Mouse (Mus musculus) Muller cell, postnatal 12 days (primary cell): ENCODE measurements at regions not wholly inside any gene's neighbourhood (a gene's known extent, or its start where the extent isn't known, plus 50 kb on each side); places are given as distances from the start of the nearest gene placed in this dataset.

ENCODE experiments used
- DNase-seq: peaks from one replicate; pipeline ENCODE4 v3.0.0-alpha.2; 2015; ENCODE audit errors: inconsistent ontology term

DNA sequence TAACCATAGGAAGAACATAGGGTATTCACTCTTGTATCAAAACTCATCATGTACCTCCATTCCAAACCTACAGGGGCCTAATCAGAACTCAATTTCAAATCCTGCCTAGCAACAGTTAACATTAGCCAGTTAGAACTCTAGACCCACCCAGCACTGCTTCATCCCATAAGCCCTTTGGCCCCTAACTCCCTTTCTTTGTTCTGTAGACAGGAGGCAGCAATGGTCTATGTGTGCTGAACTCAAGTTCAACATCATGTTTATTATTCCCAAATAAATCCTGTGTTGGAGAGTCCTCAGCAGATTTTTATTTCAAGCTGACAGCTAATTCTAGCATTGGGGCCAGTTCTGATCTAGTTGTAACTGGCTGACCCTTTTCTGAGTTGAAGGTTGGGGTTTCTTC, 112.2 kb downstream of the Ipo8 start:
- no peak for DNase-seq

DNA sequence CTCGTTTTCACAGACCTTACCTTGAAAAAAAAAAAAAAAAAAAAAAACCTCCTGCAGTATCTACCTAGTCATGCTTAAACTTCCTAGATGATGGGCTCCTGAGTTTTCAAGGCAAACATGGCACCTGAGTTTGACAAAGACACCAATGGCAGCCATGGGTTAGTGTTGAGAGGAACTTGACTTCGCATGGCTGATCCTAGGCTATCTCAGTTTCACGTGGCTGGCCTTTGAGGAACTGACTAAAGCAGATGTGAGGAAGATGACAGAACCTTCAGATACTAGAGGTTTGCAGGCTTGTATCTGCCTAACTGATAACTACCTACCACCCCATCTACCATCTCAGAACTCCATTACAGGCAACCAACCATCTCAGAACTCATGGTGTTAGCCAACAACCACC, 120.9 kb downstream of the Ipo8 start:
- DNase-seq, result no peak

DNA sequence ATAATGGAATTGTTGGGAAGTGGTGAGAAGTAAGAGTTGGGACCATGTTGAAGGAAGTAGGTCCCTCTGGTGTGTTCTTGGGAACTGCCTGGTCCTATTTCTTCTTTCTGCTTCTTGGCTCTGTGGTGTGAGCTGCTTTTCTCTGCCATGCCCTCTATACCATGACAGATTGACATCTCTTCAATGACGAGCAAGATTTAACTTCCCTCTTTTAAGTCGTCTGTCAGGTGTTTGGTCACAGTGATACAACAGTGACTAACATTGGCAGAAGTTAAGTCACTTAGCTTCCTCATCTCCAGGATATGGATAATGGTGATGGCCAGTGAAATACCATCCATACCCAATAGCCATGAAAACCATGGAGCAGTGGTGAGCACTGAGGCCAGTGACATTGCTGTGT, 122.9 kb downstream of the Ipo8 start:
- no peak for DNase-seq

DNA sequence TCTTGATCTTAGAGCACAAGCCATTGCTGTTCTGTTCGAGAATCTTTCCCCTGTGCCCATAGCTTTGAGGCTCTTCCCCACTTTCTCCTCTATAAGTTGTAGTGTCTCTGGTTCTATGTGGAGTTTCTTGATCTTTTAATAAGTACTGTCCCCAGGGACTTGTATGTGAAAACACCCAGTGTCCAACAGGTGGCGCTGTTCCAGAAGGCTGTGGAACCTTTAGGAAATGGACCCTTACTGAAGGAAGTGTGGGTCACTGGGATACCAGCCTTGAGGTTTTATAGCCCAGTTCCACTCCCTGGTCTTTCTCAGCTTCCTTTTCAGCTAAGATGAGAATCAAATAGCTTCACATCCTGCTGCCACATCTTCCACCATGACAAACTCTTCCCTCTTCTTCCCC, 125.6 kb downstream of the Ipo8 start:
- DNase-seq, result peak; percentile 9

DNA sequence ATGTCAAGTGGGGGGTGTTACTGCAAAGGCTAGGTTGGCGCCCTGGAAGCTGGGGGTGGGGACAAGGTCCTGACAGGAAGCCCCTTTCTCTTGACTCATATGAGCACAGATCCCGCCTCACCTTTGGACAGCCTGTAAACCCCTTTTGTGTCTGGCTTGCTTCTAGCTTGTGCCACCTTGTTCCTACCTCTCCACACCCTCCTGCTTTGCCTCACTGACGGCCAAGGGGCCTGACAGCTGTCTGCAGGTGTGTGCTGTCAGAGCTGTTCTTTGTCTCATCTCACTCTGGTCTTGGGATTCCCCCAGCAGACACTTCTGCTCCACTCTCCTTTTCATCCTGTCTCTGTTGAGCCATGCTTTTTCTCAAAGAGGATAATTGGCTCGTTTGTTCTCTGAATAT, 137.9 kb downstream of the Ipo8 start:
- no peak for DNase-seq

DNA sequence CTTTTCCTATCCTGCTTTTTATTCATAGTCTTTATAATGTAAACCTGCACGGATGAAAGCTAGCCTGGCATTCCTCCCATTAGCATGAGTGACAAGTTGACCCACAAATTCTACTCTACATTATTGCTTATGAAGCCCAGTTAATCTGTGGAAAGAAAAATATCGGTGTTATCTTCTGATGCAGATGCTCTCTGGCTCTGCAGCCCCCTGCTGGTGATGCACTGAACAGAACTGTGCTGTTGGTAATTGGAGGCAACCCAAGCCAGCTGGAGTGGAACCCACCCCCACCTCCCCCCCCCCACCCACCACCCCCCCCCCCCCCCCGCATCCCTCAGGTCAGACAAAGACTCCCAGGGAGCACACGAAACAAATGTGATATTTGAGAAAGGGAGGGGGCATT, 143.5 kb downstream of the Ipo8 start:
- DNase-seq, result peak; percentile 24

DNA sequence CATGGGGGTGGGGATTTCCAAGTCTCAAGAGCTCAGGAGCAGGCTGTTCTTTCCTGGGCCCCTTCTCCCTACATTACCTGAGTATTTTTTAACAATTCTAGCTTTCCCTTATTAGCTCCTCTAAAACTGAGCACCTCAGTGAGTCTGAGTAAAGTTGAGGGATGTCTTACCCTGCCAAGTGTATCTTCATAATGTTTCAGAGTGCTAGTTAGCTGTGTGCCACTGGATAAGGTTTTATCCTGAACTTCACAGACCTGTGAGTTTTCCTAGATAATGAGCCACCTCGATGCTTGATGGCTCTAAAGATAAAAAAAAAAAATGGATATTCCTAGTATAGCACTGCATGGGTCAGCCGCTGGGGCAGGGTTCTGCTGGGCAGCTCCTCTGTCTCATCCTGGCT, 171.1 kb downstream of the Ipo8 start:
- DNase-seq, result no peak

DNA sequence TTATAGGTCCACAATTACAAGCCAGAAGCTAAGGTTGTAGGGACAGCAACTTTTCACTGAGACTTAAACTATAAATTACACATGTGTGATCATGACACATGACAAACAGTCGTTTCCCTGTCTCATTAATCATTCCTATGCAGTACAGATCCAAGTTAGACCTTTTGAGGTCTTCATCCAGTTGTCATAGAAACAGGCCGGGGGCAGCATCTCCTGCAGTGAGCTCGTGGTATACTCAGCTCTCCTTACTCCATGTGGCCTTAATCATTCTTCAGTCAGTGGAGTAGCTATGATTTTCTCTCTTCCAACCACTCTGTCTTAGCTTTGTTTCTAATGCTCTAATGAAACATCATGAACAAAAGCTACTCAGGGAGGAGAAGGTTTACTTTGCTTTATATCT, 178.1 kb downstream of the Ipo8 start:
- DNase-seq, result no peak

DNA sequence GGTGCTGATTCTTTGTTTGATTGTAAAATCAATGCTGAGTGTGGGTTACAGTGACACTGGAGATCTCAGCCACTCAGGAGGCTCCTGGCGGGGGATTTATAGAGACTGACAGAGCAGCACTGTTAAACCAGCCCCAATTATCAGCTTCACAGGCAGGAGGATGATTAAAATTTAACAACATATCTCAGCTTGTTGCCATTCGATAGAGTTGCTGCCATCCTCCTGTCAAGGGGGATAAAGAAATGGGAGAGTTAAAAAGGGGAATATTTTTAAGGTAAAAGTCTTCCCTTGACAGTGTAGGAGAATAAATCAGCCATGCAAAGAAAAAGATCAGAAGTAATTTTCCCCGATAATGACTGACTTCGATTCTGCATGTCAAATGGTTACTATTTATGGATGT, 178.8 kb downstream of the Ipo8 start:
- DNase-seq, result no peak

DNA sequence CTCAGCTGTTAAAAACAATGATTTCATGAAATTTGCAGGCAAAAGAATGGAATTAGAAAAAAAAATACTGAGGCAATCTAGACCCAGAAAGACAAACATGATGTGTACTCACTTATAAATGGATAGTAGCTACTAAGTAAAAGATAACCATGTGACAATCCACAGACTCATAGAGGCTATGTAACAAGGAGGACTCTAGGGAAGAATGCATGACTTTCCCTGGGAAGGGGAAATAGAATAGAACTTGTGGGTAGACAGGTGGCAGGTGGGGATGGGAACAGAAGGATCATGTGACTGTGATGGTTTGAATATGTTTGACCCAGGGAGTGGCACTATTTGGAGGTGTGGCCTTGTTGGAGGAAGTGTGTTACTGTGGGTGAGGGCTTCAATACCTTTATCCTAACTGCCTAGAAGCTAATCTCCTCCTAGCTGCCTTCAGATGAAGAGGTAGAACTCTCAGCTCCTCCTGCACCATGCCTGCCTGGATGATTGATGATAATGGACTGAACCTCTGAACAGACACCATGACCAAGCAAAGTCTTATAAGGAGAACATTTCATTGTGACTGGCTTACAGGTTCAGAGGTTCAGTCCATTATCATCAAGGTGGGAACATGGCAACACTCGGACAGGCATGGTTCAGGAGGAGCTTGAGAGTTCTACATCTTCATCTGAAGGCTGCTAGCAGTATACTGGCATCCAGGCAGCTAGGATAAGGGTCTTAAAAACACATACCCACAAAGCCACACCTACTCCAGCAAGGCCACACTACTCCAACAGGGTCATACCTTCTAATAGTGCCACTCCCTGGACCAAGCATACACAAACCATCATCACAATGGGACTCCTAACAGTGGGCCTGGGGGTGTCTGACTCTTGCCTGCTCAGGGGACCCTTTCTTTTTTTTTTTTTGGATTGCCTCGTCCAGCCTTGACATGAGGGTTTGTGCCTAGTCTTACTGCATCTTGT, 183.6 kb downstream of the Ipo8 start:
- peak; percentile 73 for DNase-seq

DNA sequence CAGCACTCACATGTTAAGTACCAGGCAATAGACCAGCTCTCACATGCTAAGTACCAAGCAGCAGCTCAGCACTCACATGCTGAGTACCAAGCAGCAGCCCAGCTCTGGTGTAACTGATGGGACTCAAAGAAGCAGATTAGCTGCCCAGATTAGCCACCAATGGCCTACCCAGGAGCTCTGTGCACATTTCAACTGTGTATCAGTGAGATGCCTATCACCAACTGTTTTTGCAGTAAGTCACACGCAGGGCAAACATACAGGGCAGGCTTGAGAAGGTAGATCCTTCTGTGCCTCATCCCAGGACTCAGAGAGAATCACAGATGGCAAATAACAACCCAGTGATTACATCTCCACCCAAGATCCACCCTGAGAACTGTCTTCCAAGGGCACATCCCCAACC, 190.7 kb downstream of the Ipo8 start:
- no peak for DNase-seq

DNA sequence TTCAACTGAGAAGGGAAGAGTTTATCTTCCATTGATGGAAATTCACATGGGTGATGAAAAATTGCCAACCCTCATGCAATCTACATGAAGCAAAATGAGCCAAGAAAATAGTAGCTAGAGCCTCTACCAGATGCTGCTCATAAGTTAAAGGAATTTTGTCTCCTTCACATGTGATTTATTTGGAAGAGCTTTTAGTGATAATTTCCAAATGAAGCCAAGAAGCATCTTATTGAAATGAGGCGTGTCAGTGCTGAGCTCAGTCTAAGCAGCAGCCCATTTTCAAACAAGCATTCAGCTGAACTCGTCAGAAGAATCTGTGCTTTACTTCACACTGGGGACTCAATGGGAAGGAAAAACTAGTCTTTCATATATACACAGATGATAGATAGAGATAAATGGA, 190.0 kb upstream of the Tmtc1 start:
- DNase-seq, result no peak

DNA sequence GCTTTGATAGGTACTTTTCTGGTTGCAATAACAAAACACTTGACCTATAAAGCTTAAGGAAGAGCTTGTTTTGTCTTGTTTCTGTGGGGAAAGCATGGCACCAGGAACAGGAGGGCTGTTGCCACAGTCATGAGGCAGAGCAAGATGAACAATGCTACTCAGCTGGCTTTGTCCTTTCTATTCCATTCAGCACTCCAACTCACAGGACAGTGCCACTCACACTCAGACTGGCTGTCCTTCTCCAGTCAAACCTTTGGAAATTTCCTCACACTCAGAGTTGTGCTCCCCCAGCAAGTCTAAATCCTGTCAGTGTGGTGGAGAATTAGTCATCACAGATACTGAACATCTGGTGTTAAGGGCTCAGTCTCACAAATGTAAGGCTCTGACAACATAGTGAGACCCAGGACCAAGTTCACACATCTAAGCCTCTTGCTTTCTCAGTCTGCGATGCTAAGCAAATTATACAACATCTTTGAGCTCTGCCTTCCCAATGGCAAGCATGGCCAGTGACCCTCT, 183.0 kb upstream of the Tmtc1 start:
- DNase-seq, result no peak

DNA sequence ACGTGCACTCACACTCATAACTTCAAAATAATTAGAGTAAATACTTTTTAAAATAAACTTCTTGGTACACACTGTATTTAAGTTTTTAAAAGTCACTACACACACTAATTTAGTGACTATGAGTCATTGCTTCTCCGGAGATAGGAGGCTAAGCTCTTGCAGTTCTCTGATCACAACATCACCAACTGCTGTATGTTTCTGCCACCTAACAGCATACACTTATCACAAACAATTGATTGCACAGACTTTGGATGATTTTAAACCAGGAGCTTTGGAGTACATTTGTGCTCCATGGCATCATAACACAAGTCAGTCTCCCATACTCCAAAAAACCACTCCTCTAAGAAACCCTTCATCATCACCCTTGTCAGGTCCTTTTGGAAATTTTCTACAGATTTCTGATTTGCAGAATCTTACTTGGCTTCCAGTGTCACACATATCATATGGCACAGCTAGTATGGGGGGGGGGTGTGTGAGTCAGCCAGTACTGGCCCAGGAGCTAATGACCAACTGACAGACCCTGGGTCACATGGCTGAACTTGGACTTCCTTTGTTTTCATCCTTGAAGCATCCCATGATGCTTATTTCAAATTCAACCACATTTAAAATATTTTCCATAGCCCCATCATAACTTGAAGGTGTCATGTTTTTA, 179.1 kb upstream of the Tmtc1 start:
- DNase-seq, result no peak

DNA sequence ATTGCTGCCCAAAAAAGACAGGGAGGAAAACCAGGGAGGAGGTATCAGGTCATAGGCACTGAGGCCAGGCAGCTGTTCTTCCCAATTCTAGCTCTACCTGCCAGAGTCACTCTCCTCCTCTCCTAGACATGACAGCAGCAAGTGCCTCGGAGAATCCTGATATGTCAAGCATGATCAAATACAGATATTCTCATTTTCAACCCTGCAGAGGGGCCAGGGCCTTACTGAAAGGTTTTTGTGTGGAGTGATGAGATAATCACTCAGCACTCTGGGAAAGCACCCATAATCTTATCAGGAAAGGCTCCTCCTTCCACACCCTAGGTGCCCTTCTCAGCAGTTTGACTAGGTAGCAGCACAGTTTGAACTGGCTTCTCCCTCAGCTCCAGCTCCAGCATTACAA, 175.8 kb upstream of the Tmtc1 start:
- DNase-seq, result no peak

DNA sequence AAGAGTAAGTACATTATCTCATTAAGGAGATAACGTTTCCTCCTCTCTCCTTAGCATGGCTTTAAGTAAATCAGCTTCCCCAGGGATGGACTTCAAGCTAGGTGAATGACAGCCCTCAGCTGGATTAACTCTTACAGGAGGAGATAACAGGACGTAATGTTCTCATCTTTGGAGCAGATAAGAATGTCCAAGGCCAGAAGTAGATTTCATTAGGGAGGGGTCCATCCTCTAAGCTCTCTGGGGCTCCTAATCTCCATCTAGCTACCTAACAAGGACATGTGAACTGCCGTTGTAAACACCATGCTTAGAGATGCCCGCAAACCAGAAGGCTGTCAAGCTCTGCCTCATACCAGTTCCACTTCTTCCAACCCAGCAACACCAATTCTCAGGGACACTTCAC, 171.7 kb upstream of the Tmtc1 start:
- no peak for DNase-seq

DNA sequence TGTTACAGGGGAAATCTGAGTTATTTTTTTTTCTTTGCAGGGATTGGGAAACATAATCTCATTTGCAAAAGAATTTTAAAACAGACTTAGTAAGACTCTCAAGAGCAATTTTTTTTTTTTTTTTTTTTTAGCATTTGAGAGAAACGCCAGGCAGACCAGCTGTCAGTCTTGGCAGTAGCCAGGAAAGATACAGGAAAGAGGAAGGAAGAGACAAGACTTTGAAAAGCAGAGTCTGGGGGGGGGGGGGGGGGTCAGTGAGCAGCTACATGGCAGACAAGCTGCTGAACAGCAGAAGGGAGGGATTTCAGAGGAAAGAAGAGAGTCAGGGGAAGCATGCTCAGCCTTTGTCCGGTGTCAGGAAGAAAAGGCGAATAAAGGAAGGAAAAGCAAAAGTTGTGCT, 171.3 kb upstream of the Tmtc1 start:
- no peak for DNase-seq

DNA sequence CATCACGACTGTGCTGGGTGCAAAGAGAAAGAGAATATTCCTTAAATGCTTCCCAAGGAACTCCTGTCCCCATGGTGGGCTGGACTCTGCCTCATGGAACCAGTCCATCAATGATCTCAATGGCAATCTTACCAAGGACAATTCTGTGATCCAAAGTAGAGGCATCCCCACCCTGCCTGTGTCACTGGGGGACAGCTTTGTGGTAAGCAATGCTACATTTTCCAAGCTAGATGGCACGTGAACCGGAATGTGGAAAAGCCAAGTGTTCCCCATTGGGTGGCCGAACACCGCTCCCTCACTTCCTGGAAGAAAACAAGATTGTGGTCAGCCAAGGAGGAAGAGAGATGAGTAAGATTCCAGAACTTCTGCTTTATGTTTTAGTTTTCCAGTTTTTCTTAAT, 164.7 kb upstream of the Tmtc1 start:
- DNase-seq, result no peak

DNA sequence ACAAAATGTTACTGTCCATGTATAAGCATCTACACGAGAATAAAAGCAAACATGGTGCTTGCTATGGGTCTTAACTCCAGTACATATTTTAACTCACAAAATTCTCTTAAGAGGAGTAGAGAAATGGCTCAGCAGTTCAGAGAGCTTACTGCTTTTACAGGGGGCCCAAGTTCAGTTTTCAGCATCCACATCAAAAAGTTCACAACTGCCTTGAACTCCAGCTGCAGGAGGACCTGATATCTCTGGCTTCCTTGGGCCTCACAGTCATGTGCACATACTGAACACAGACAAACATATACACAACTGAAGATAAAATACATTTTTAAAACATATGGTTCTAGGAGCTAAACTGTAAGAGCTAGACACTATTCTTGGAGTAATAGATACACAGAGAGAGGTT, 161.0 kb upstream of the Tmtc1 start:
- DNase-seq, result no peak

DNA sequence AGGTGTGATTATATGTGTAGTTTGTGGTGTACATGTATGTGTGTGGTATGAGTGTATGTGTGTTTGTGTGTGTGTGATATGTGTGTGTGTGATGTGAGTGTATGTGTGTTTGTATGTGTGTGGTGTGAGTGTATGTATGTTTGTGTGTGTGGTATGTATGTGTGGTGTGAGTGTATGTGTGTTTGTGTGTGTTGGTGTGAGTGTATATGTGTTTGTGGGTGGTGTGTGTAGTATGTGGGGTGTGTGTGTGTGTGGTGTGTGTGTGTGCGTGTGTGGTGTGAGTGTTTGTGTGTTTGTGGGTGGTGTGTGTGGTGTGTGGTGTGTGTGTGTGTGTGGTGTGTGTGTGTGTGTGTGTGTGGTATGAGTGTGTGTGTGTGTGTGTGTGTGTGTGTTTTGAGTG, 160.6 kb upstream of the Tmtc1 start:
- no peak for DNase-seq

DNA sequence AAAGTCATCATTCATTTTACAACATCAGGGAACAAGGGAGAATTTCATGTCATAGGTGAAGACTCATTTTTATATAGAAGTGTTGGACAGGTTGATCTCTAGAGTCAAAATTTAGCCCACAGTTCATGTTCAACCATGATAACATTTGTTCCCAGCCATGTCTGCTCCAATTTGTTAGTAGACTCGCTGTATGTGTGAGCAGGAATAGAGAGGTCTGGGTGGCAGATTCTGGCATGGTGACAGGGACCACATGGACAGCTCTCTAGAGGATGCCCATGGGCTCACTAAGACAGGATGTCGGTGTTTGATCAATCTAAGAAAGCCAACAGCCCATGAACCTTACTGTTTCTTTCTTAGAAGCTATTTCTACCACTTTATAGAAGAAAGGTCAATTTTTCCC, 159.7 kb upstream of the Tmtc1 start:
- no peak for DNase-seq

DNA sequence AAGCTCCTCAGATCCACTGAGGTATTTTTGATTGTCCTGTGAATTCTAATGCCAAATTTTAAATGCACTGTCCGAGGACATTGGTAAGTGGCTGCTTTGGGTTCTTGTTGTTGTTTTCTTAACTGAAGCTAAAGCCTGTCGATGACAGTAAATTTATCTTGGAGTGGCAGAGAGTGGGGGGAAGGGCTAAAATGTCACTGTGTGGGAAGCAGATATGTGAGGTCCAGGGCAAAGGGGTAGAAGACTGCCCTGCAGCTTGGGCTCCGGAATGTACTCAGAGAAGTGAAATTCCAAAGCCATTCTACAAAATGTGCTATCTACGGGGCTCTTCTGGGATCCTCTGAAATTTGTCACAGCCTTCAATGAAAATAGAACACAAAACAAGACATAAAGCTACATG, 159.3 kb upstream of the Tmtc1 start:
- no peak for DNase-seq

DNA sequence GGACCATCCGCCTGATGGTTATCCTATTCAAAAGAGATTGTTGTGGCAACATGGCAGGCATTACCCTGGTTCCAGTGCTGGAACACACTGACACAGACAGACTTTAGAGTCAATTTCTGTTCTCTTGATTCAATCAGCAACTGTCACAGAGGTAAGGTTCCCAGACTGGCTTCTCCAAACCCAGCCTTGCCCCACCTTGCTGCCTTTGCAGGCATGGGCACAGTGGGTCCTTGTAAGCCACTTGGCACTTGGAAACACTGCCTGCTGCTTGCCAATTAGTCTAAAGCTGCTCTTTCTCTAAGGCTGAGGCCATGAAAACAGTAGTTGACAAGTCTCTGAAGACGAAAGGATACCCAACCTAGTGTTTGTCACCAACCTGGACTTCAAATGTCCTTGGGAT, 158.7 kb upstream of the Tmtc1 start:
- no peak for DNase-seq
